Mouse (Mus musculus): ENCODE results near the gene Ccdc187.

- no peak for TF ChIP-seq CTCF (conservative IDR thresholded peaks at IDR 0.05 in 1 of 2, IDR thresholded peaks at IDR 0.05 in 1 of 2; ENCODE audit: low read depth in 2 of 2, low read length in 2 of 2)
- no peak for TF ChIP-seq ZC3H11A (IDR thresholded peaks at IDR 0.05; ENCODE audit: low read depth, low read length)
- no peak for TF ChIP-seq E2F4 (IDR thresholded peaks at IDR 0.05; ENCODE audit: insufficient replicate concordance, low read depth, low read length)
- no peak for TF ChIP-seq POLR2AphosphoS2 (IDR thresholded peaks at IDR 0.05; ENCODE audit: low read depth, low read length)
- no peak for TF ChIP-seq MAFK (IDR thresholded peaks at IDR 0.05; ENCODE audit: insufficient replicate concordance, low read length)
- TF ChIP-seq NRF1 (IDR thresholded peaks at IDR 0.05; ENCODE audit: low read depth, low read length): no peak
- TF ChIP-seq USF2 (conservative IDR thresholded peaks at IDR 0.05; ENCODE audit: low read depth, low read length): no peak
- TF ChIP-seq GABPA (IDR thresholded peaks at IDR 0.05; ENCODE audit: insufficient replicate concordance, low read depth, low read length): no peak
- no peak for TF ChIP-seq BHLHE40 (IDR thresholded peaks at IDR 0.05; ENCODE audit: low read depth, low read length)
- no peak for TF ChIP-seq CHD1 (IDR thresholded peaks at IDR 0.05; ENCODE audit: low read depth, low read length)
- TF ChIP-seq JUND (conservative IDR thresholded peaks at IDR 0.05; ENCODE audit: low read depth, low read length): no peak
- no peak for TF ChIP-seq MAX (IDR thresholded peaks at IDR 0.05; ENCODE audit: low read length)
- TF ChIP-seq MXI1 (IDR thresholded peaks at IDR 0.05; ENCODE audit: low read depth, low read length): no peak
Measured at GRCm38 (mm10) chr2:26342609-26343490, 48.5 kb upstream of the Ccdc187 start.

All from CH12.LX (cell line).